8 mouse cellular contexts compared by ENCODE assay signal in the genomic region with DNA sequence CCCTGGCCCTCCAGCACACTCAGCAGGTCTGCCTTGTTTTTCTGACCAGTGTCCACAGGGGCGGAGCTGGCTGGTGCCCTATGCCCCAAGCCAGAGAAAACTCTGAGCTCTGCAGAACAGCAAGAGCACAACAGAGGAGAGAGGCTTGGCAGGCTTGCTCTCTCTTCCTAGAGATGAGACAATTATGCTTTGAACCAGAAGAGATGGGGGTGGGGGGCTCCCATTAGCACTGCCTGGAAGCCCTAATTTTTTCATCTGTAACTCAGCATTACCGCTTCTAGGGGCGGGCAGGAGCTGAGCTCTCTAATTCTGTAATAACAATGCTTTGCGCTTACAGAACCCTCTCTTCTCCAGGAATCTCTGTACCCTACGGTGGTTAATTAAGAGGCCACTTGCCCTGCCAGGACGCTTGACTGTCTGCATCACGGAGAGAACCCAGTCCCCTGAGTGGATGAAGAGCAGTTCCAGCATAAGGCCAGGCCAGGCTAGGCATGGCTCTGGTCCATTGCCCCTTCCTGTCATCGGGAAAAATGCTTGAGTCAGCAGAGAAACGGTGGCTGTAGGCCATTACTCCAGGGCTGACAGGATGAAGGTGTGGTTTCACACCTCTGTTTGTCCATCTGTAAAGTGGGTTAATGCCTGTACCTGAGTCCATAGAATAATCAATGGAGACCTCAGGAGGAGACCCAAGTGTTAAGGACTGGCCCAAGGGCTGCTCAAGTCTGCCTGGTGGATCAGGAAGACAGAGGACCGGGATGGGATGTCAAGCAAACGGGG. TPM values are rescaled to one million over a fixed set of nuclear protein-coding genes. Genes with fewer than 3 reads are reported as not detected.
DNase-seq lines count a peak whose midpoint lies in the region; ATAC-seq and TF ChIP-seq lines count a peak whose summit lies in the region.

No protein-coding gene starts in this region.

- intact Hi-C loops in left cerebral cortex, postnatal 25 days (cut with DNase I), result no loop called here

- H3K4me3 ChIP-seq in hindbrain, embryonic 14.5 days (replicated peaks; ENCODE audit: low read length), result peak overlapping the region; percentile 90
- H3K4me3 ChIP-seq in limb, embryonic 13.5 days, result peak overlapping the region; percentile 97
- peak overlapping the region; percentile 85 for H3K4me3 ChIP-seq in small intestine, adult 2 months (ENCODE audit: low read depth, low read length)

- ATAC-seq in hindbrain, embryonic 14.5 days (ENCODE audit: low FRiP score), result no peak
- ATAC-seq in limb, embryonic 13.5 days (ENCODE audit: low FRiP score, low read depth), result no peak
- ATAC-seq in granulocyte monocyte progenitor cell, adult 5-6 weeks (replicated peaks; ENCODE audit: poor library complexity, severe bottlenecking), result no peak

- H3K4me2 ChIP-seq in hindbrain, embryonic 14.5 days (replicated peaks), result peak overlapping the region; percentile 70
- H3K4me2 ChIP-seq in limb, embryonic 13.5 days (replicated peaks), result peak overlapping the region; percentile 83

- H3K36me3 ChIP-seq in hindbrain, embryonic 14.5 days (replicated peaks; ENCODE audit: control insufficient read depth, insufficient read depth), result no peaks in the 10 kb centered on the region
- H3K36me3 ChIP-seq in limb, embryonic 13.5 days, result peaks cover 12% of the 10 kb centered on the region; the same call in 1 of the 2 replicates
- H3K36me3 ChIP-seq in small intestine, adult 2 months (ENCODE audit: control insufficient read depth, insufficient read depth, low read length), result no peaks in the 10 kb centered on the region

- peak overlapping the region; percentile 80 for H3K27ac ChIP-seq in hindbrain, embryonic 14.5 days
- H3K27ac ChIP-seq in limb, embryonic 13.5 days, result peak overlapping the region; percentile 78; the same call in 1 of the 2 replicates
- peak overlapping the region; percentile 86 for H3K27ac ChIP-seq in small intestine, adult 2 months (ENCODE audit: insufficient read depth, low read depth, low read length)

- WGBS in hindbrain, embryonic 14.5 days, result 14% methylated on average over 11 of the region's 11 CpGs
- WGBS in limb, embryonic 13.5 days, result 24% methylated on average over 11 of the region's 11 CpGs
- WGBS in small intestine, adult 2 months, result 38% methylated on average over 11 of the region's 11 CpGs

- peak; percentile 68 to 73 for DNase-seq in right cerebral cortex, postnatal 10 days (ENCODE audit: low spot score in 2 of 2)
- no peak for DNase-seq in right cerebral cortex, postnatal 4 days
- peak; percentile 65 to 72 for DNase-seq in cerebellum, postnatal 36 days
- DNase-seq in hindbrain, embryonic 14.5 days (ENCODE audit: low spot score), result no peak
- DNase-seq in left cerebral cortex, postnatal 25 days (ENCODE audit: low spot score in 2 of 2), result no peak

- peaks cover 64% of the 10 kb centered on the region for H3K4me1 ChIP-seq in hindbrain, embryonic 14.5 days (replicated peaks; ENCODE audit: control insufficient read depth, insufficient read depth, low read length)
- H3K4me1 ChIP-seq in limb, embryonic 13.5 days, result peaks cover 66% of the 10 kb centered on the region
- H3K4me1 ChIP-seq in small intestine, adult 2 months (ENCODE audit: control insufficient read depth, insufficient read depth, insufficient read length, low read length), result peaks cover 59% of the 10 kb centered on the region

- TF ChIP-seq POLR2A in small intestine, adult 2 months (IDR thresholded peaks at IDR 0.05; ENCODE audit: low read depth, low read length), result no peak; the same call in 1 of the 2 replicates

- TF ChIP-seq CTCF in small intestine, adult 2 months (IDR thresholded peaks at IDR 0.05; ENCODE audit: extremely low read depth, insufficient read length, insufficient replicate concordance, low read depth, low read length), result no peak

- H3K27me3 ChIP-seq in hindbrain, embryonic 14.5 days (ENCODE audit: control insufficient read depth, insufficient read depth, low read length), result no peaks in the 10 kb centered on the region
- no peaks in the 10 kb centered on the region for H3K27me3 ChIP-seq in limb, embryonic 13.5 days
- no peaks in the 10 kb centered on the region for H3K27me3 ChIP-seq in small intestine, adult 2 months (ENCODE audit: control insufficient read depth, insufficient read depth, low read length)

- no peaks in the 10 kb centered on the region for H3K9me3 ChIP-seq in hindbrain, embryonic 14.5 days (ENCODE audit: control insufficient read depth, low read length)
- H3K9me3 ChIP-seq in limb, embryonic 13.5 days, result no peaks in the 10 kb centered on the region

- peak overlapping the region; percentile 90 for H3K9ac ChIP-seq in hindbrain, embryonic 14.5 days
- H3K9ac ChIP-seq in limb, embryonic 13.5 days, result peak overlapping the region; percentile 94

RNA-seq across cellular contexts. Expression of gene Bcar1, which starts 1.2 kb away (rescaled TPM):
- 49.1 and 52.1 TPM in 2 replicates for polyA plus RNA-seq in hindbrain, embryonic 14.5 days (2014; fragmentation: Nextera tagmentation; extraction: Ambion mirVana)
- polyA plus RNA-seq in limb, embryonic 13.5 days (2015; fragmentation: Nextera tagmentation; extraction: Ambion mirVana), result 41.7 and 41.8 TPM in 2 replicates
- 84.1 and 251 TPM in 2 replicates for polyA plus RNA-seq in small intestine, adult 2 months (2012; rRNA removed)
- not detected in 2 replicates for total RNA-seq in granulocyte monocyte progenitor cell, adult 5-6 weeks (2014; fragmentation: Nextera tagmentation)
- not detected in 2 replicates for total RNA-seq in granulocyte monocyte progenitor cell, adult 5-6 weeks (2017)
- 10 to 100 TPM; 50.6 to 51.7 TPM for total RNA-seq in left cerebral cortex, postnatal 25 days (2021)

RNA-seq across cellular contexts. Expression of gene Ctrb1, which starts 51.6 kb away (rescaled TPM):
- polyA plus RNA-seq in hindbrain, embryonic 14.5 days (2014; fragmentation: Nextera tagmentation; extraction: Ambion mirVana), result not detected in 2 replicates
- polyA plus RNA-seq in limb, embryonic 13.5 days (2015; fragmentation: Nextera tagmentation; extraction: Ambion mirVana), result 0.89 and 3.1 TPM in 2 replicates
- polyA plus RNA-seq in small intestine, adult 2 months (2012; rRNA removed), result 138 and 67,254 TPM in 2 replicates
- not detected in 2 replicates for total RNA-seq in granulocyte monocyte progenitor cell, adult 5-6 weeks (2014; fragmentation: Nextera tagmentation)
- total RNA-seq in granulocyte monocyte progenitor cell, adult 5-6 weeks (2017), result not detected in 2 replicates
- total RNA-seq in left cerebral cortex, postnatal 25 days (2021), result not detected

Comparison
In these comparisons a context has a peak if more than half of its experiments do, and no peak if none do; other contexts are left out.
1. DNase-seq: peak in right cerebral cortex, postnatal 10 days (2 of 2) and cerebellum, postnatal 36 days (2 of 2); none in right cerebral cortex, postnatal 4 days (single experiment), hindbrain, embryonic 14.5 days (single experiment) and left cerebral cortex, postnatal 25 days (0 of 2).
2. RNA of gene Ctrb1, which starts 51.6 kb away (polyA plus RNA-seq): 138 to 67,254 TPM in small intestine, adult 2 months; 0.89 to 3.1 TPM in limb, embryonic 13.5 days and not detected in hindbrain, embryonic 14.5 days; every median in the first group is over 10 times any median in the second.
3. Peak in every context shown above with its lines, with median percentiles within 50 percentile points of each other: H3K27ac ChIP-seq and H3K4me3 ChIP-seq.